Mouse (Mus musculus) liver, postnatal 0 days (tissue): ENCODE results near the gene Gse1.

ENCODE experiments used
- CTCF ChIP-seq: sonication (generic); IDR thresholded peaks from 2 replicates; pipeline ENCODE4 v1.5.1; 2016; ENCODE audit warnings: antibody characterized with exemption, low read depth
- EP300 ChIP-seq: IDR thresholded peaks from 2 replicates; pipeline ENCODE4 v1.6.1; 2016; ENCODE audit warnings: antibody characterized with exemption, low read depth, mild to moderate bottlenecking

- no peak for TF ChIP-seq CTCF
- TF ChIP-seq EP300: no peak
Measured at GRCm38 (mm10) chr8:120610824-120611223, 382.6 kb downstream of the Gse1 start.
